Mouse (Mus musculus) forebrain, postnatal 0 days (tissue): ENCODE results near the gene Lmna. TPM values are rescaled to one million over a fixed set of nuclear protein-coding genes. Genes with fewer than 3 reads are reported as not detected.

Experiments used
- ATAC-seq: fragments of 200-750 bp; cut with Nextera tagmentation; 2 replicates; pipeline ENCODE4 v1.8.0; 2017; ENCODE audit warnings: mild to moderate bottlenecking, moderate library complexity
- DNase-seq: peaks from one replicate; pipeline ENCODE4 v3.0.0-alpha.2; 2015
- H3K27ac ChIP-seq: fragments of 300-500 bp; sonication (generic); 2 replicates; pipeline ENCODE4 v1.5.1; 2014; ENCODE audit warnings: low read depth, mild to moderate bottlenecking, antibody characterized with exemption, low read length, moderate library complexity, mixed read lengths
- H3K27me3 ChIP-seq: fragments of 300-500 bp; sonication (generic); 2 replicates; pipeline ENCODE4 v1.6.1; 2014; ENCODE audit warnings: mild to moderate bottlenecking, low read length, mixed read lengths; ENCODE audit not compliant: insufficient read depth
- H3K36me3 ChIP-seq: fragments of 300-500 bp; sonication (generic); 2 replicates; pipeline ENCODE4 v1.6.1; 2014; ENCODE audit warnings: mild to moderate bottlenecking, moderate library complexity; ENCODE audit not compliant: insufficient read depth
- H3K4me1 ChIP-seq: fragments of 300-500 bp; sonication (generic); 2 replicates; pipeline ENCODE4 v1.6.1; 2014; ENCODE audit warnings: antibody characterized with exemption; ENCODE audit not compliant: insufficient read depth
- H3K4me2 ChIP-seq: fragments of 300-500 bp; sonication (generic); 2 replicates; pipeline ENCODE4 v1.6.1; 2014; ENCODE audit warnings: low read depth, mild to moderate bottlenecking, moderate library complexity
- H3K4me3 ChIP-seq: fragments of 300-500 bp; sonication (generic); 2 replicates; pipeline ENCODE4 v1.5.1; 2014; ENCODE audit warnings: low read depth, low read length, mixed read lengths
- H3K9ac ChIP-seq: fragments of 300-500 bp; sonication (generic); 2 replicates; pipeline ENCODE4 v1.6.1; 2014; ENCODE audit warnings: mild to moderate bottlenecking
- H3K9me3 ChIP-seq: fragments of 300-500 bp; sonication (generic); 2 replicates; pipeline ENCODE4 v1.6.1; 2016; ENCODE audit warnings: low read length
- CTCF ChIP-seq: sonication (generic); IDR thresholded peaks from 2 replicates; pipeline ENCODE4 v1.5.1; 2016; ENCODE audit warnings: antibody characterized with exemption, control low read depth, low read depth
- WGBS: fragments of 180-500 bp; shearing (Covaris S2); extraction: QIAGEN DNeasy Blood & Tissue Kit; methylation state at CpG from one replicate; pipeline ENCODE4 v1.1.7; 2014; 5-methylcytosine and 5-hydroxymethylcytosine counted together
- polyA plus RNA-seq: library from polyadenylated mRNA; unstranded; fragments of >200 nt; fragmentation: Nextera tagmentation; extraction: Ambion mirVana; gene quantifications from 2 replicates; pipeline ENCODE4 v1.2.1, GENCODE M21; 2015
- total RNA-seq: library from RNA; depleted of rRNA; stranded (reverse); fragments of >200 nt; gene quantifications from 2 replicates; pipeline ENCODE4 v1.2.3, GENCODE M21; 2014

Gene Lmna
- total and polyA plus RNA-seq, 2 experiments from 2014 or later = 51.4 to 71.3 TPM

DNA sequence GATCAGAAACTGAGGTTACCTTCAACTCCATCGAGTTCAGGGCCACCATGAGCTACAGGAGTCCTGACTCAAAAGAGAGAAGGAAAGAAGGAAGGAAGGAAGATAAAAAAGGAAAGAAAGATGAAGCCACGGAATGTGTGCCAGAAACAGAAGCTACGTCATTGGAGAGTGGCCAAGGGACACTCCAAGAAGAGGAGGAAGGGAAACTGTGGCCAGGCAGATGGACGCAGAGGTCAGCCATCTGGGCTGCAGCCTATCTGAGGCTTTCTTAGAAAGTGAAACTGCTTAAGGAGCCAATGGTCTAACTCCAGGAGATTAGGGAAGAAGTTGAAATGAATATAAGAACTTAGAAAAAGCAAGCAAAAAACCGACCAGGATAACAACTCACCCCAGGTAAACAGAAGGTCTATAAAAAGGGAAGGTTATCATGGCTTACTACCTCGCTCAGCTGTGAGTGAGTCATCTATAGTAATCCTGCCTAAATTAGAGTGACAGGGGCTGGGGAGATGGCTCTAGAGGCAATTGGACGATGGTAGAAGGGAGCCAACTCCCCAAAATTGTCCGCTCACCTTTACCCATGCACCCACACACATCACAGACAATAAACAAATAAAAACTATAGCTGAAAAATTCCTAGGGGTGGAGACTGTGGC, 63.2 kb downstream of the Lmna start:
- H3K4me1 ChIP-seq = no peaks in the 10 kb centered on the region
- H3K9ac ChIP-seq = no peak overlapping the region
- DNase-seq (no peak), ATAC-seq (no peak)
- 73% methylated on average over 8 of the region's 8 CpGs for WGBS
- TF ChIP-seq CTCF = no peak
- peaks cover 61% of the 10 kb centered on the region for H3K36me3 ChIP-seq
- no peak overlapping the region for H3K27ac ChIP-seq
- no peaks in the 10 kb centered on the region for H3K9me3 ChIP-seq
- no peak overlapping the region for H3K4me3 ChIP-seq
- H3K4me2 ChIP-seq = no peak overlapping the region
- no peaks in the 10 kb centered on the region for H3K27me3 ChIP-seq

DNA sequence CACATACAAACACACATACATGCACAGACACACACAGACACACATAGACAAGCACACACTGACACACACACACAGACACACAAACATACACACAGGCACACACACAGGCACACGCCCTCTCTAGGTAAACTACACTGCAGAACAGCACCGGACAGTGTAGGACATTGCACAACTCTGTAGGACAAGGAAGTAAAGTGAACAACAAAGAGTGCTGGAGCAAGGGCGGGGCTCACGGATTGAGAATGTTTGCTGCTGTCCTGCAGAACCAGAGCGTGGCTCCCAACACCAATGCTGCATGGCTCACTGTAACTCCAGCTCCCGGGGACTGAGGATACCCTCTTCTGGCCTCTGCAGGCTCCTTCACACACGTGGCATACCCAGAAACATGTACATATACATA, 66.9 kb downstream of the Lmna start:
- H3K4me1 ChIP-seq = no peaks in the 10 kb centered on the region
- no peak for TF ChIP-seq CTCF
- no peak overlapping the region for H3K4me3 ChIP-seq
- H3K9me3 ChIP-seq = no peaks in the 10 kb centered on the region
- ATAC-seq = no peak
- H3K27me3 ChIP-seq = no peaks in the 10 kb centered on the region
- H3K36me3 ChIP-seq = peaks cover 54% of the 10 kb centered on the region
- no peak for DNase-seq
- 76% methylated on average over 7 of the region's 7 CpGs for WGBS
- H3K9ac ChIP-seq = no peak overlapping the region
- no peak overlapping the region for H3K4me2 ChIP-seq
- H3K27ac ChIP-seq = no peak overlapping the region

DNA sequence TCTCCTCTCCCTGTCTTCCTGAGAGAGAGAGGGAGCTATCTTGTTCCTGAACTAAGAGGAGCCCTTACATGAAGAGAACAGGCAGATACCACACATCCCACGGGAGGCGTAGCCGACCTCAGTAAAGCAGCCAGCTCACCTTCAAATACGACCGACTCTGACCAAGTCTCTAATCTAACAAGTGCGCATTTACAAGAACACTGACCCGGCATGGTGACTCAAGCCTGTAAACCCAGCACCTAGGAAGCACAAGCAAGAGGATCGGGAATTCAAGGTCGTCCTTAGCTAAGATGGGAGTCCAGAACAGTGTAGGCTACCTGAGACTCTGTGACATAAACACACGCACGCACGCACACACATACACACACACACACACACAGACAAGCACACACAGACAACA, 67.3 kb downstream of the Lmna start:
- DNase-seq (no peak), ATAC-seq (no peak)
- Histone ChIP-seq H3K36me3 (peaks cover 54% of the 10 kb centered on the region), H3K4me2 (no peak overlapping the region), H3K4me1 (no peaks in the 10 kb centered on the region), H3K27ac (no peak overlapping the region), H3K9ac (no peak overlapping the region), H3K27me3 (no peaks in the 10 kb centered on the region), H3K4me3 (no peak overlapping the region), H3K9me3 (no peaks in the 10 kb centered on the region)
- no peak for TF ChIP-seq CTCF
- 85% methylated on average over 12 of the region's 12 CpGs for WGBS

DNA sequence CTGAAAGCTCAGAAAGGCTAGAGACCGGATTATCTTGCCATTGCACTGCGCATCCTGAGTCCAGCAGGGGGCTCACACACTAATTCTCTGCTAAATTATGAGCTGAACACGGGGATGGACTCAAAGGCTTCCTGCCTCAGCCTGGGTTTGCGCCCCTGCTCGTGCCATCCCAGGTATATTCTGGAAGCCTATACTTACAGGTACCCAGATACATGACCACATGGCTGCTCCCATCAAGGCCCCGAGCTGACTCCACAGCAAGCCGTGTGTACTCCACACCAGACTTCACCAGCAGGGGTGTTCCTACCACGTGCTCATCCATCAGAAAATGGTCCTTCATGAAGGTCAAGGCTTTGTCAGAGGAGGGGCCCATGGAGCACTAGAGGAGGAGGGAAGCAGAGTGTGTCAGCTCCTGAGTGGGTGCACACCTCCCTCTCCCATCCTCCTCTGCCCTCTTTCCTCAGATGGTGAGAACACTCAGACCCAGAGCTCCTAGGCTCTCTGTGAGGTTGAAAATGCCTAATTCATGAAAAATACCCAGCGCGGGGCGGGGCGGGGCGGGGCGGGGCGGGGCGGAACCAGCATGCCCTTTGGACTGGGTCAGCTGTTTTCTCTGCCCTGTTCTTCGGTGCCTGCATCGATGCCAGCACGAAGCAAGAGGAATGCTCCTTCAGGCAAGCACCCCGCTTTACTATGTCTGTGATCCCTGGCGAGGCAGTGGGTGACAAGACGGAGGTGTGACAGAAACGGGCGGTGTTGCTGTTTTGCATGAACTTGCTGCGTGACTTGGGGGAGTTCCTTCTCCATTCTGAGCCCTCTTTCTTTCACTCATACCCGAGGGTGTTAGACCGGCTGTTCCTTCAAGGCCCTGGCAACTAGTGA, 69.0 kb downstream of the Lmna start:
- DNase-seq = peak; percentile 54
- H3K4me2 ChIP-seq = no peak overlapping the region
- no peaks in the 10 kb centered on the region for H3K27me3 ChIP-seq
- H3K4me3 ChIP-seq = no peak overlapping the region
- 32% methylated on average over 27 of the region's 27 CpGs for WGBS
- H3K9ac ChIP-seq = no peak overlapping the region
- no peaks in the 10 kb centered on the region for H3K9me3 ChIP-seq
- H3K4me1 ChIP-seq = no peaks in the 10 kb centered on the region
- ATAC-seq = no peak
- peaks cover 47% of the 10 kb centered on the region for H3K36me3 ChIP-seq
- peak; percentile 61 for TF ChIP-seq CTCF
- H3K27ac ChIP-seq = no peak overlapping the region

DNA sequence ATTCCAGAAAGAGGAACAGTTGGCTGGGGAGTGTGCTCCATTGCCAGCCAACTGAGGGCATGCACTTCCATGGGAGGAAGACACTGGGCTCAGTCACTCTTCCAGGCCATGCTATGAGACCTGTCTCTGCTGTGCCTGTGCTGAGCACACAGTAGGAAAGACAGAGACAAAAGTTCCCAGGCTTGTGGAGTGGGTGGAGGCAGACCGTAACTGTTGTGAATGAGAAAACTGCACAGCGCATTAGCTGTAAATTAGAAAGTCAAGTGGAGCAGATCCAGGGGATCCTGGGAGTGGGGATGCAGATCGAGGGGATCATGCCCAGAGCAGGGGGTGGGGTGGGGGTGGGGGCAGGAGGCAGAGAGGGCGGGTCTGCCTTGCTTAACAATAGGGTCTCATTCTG, 70.2 kb downstream of the Lmna start:
- DNase-seq = no peak
- H3K4me3 ChIP-seq = no peak overlapping the region
- no peaks in the 10 kb centered on the region for H3K9me3 ChIP-seq
- H3K36me3 ChIP-seq = peaks cover 47% of the 10 kb centered on the region
- ATAC-seq = no peak
- H3K4me2 ChIP-seq = no peak overlapping the region
- no peaks in the 10 kb centered on the region for H3K4me1 ChIP-seq
- H3K27me3 ChIP-seq = no peaks in the 10 kb centered on the region
- 51% methylated on average over 4 of the region's 4 CpGs for WGBS
- TF ChIP-seq CTCF = no peak
- no peak overlapping the region for H3K9ac ChIP-seq
- no peak overlapping the region for H3K27ac ChIP-seq

DNA sequence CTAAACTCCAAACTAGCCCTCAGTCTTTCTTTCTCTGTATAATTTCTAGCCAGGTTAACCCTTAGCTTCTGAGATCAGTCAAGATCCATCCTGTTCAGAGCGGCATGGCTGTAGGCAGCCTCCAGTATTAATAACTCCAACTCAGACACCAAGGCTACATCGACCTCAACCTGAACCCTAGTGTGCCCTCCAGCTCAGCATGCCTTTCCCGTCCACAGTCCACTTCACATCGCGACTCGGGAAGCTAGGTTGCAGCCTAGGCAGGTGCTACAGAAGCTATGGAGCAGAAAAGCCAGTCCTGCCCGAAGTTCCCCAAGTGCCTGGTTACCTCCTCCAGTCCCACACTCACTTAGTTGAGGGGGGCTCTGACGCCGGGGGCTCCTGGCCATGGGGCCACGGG, 72.3 kb downstream of the Lmna start:
- Histone ChIP-seq H3K27ac (no peak overlapping the region), H3K36me3 (peaks cover 37% of the 10 kb centered on the region), H3K9me3 (no peaks in the 10 kb centered on the region), H3K4me1 (no peaks in the 10 kb centered on the region), H3K27me3 (no peaks in the 10 kb centered on the region), H3K4me3 (no peak overlapping the region), H3K9ac (no peak overlapping the region), H3K4me2 (no peak overlapping the region)
- WGBS = 82% methylated on average over 10 of the region's 10 CpGs
- TF ChIP-seq CTCF = no peak
- ATAC-seq = no peak
- no peak for DNase-seq
